Mouse (Mus musculus) cerebellum, adult 2 months (tissue): ENCODE measurements at regions not wholly inside any gene's neighbourhood (a gene's known extent, or its start where the extent isn't known, plus 50 kb on each side); places are given as distances from the start of the nearest gene placed in this dataset.

ENCODE experiments used
- CTCF ChIP-seq: fragments of 200-500 bp; IDR thresholded peaks from 2 replicates; pipeline ENCODE4 v1.5.1; 2011; ENCODE audit warnings: low read depth, mild to moderate bottlenecking, control low read depth, low read length, moderate library complexity, borderline replicate concordance; ENCODE audit not compliant: insufficient read depth
- POLR2A ChIP-seq: fragments of 200-500 bp; IDR thresholded peaks from 2 replicates; pipeline ENCODE4 v1.6.1; 2011; ENCODE audit warnings: low read length, control low read depth, borderline replicate concordance; ENCODE audit not compliant: insufficient read depth

DNA sequence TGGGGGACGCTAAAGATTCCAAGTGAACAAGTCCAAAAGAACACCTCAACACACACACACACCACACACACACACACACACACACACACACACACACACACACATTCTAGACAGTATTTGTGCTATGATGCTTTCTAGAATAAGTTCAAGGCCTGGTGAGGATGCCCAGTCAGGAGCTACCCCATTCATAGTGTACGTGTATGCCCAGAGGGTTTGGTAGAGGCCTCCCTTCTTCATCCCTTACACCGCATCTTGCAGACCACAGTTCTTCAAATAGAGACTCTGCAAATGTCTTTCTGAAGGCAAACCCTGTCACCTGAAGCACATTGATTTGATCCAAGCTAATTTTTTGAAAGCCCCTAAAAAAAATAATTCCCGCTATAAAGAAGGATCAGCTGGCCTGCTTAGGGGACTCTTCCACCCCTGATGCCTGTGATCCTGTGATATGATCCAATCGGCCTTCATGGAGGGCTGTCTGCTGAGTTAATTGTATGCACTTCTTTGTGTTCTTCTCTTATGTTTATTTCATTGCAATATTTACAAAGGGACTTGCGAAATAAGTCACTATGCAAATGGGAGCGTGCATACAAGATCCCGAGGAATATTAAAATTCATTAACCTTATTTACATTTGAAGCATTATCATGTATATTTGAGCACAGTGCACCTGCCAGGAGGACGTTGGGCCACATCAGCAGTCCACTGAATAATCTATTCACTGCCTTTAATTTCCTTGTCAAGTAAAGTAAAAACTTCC, 103.8 kb downstream of the Rbm43 start:
- TF ChIP-seq CTCF: no peak
- no peak for TF ChIP-seq POLR2A
